Mouse (Mus musculus) urinary bladder, postnatal 4 days (tissue): ENCODE measurements around the gene Cant1.

Experiments
- DNase-seq, 2 experiments: peaks; one replicate each; pipeline ENCODE4 v3.0.0; 2021 to 2022; ENCODE audit warnings: low spot score in 2 of 2

The Cant1 gene

GRCm38 (mm10) chr11:118430291-118430885, 11.5 kb upstream of the Cant1 start:
- no peak for DNase-seq

GRCm38 (mm10) chr11:118428944-118429709, 10.2 kb upstream of the Cant1 start:
- DNase-seq, result no peak

DNA sequence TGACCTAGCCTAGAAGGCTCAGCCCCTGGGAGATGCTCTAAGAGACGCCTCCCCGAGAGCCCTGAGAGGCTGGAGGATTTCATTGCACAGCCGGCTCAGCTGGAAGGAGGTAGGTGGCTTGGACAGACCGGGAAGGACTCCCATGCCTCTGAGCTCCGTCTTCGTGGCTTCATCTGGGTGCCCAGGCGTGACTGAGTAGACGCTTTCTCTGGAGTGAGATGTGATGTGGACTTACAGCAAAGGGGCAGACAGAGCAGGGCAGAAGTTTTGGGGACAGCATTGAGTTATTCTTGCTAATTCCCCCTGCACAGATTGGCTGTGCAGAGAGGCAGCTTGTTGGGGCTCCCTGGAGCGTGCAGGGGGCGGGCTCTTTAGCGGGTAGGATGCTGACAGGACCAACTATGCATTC, 9.6 kb upstream of the Cant1 start:
- DNase-seq, result peak in 1 of 2 experiments; percentile 52

DNA sequence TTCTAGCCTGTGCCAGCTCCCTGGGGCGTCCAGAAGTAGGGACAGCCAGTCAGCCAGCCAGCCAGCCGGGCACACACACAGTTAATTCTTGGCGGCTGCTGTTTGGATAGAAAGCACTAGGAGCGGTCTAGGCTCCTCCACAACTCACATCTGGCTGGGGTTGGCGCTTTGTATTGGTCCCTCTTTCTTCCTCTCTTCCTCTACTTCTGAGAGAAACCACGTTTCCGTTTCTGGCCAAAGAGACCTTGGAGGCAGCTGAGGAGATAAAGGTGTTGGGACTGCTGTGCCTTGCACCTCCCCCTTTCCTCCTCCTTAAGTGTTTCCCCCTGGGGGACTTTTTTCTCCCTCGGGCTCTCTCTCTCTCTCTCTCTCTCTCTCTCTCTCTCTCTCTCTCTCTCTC, 9.1 kb upstream of the Cant1 start, which contains the start of gene C1qtnf1:
C1qtnf1 (plus strand) TSS at position 218 of the 400 bp plus-strand sequence.
- peak in 1 of 2 experiments; percentile 49 for DNase-seq

DNA sequence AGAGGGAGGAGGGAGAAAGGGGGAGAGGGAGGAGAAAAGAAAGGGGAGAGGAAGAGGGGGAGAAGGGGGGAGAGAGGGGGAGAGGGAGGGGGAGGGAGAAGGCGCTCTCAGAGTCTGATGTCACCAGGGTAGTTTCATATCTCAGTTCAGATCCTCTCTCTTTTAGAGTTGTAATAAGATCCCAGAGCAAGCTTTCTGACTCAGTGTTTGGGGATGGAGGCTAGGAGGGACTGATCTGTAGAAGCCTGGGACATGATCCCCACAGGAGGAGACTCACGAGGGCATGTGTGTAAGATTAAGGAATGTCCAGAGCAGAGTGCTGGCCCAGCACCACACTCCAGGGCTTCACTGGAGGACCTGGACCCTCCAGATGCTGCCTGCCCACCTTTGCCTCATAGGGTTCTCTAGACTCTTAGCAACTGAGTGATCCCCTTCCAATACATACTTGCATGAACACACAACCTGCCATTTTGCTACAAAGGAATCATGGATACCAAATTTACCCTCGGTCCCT, 8.4 kb upstream of the Cant1 start:
- no peak for DNase-seq

GRCm38 (mm10) chr11:118426765-118427164, 7.9 kb upstream of the Cant1 start:
- DNase-seq, result no peak

GRCm38 (mm10) chr11:118424621-118425335, 5.9 kb upstream of the Cant1 start:
- DNase-seq, result no peak

DNA sequence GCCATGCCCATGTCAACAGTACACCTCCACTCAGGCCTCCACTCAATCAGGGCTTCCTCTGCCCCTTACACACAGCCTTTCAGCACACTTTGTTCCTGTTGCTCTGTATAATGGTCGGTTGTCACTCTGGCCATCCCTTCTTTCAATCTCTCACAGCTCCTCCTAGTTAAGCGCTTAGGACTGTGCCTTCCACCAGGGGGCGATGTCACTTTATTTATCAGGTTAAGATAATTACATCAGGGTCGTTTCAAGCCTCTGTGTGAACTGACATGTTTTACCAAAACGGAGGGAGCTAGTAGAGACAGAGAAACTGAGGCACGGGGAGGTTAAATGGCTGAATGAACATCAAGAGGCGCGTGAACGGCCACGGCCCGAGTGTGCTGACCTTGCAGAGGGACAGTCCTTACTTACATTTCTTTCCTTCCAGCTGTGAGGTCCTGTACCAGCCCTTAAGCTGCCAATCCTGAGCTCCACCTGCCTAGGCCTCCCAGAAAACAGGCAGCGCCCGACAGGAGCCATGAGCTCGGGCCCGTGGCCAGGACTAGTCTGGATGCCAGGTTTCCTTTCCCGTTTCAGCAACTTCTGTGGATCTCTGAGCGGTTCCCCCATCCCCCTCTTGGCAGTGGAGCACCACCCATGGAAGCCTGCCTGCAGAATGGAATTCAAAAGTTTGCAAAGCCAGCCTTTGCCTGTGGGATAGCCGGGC, 4.5 kb upstream of the Cant1 start:
- peak; percentile 60 to 81 for DNase-seq

GRCm38 (mm10) chr11:118420261-118420660, 1.4 kb upstream of the Cant1 start:
- DNase-seq, result no peak

GRCm38 (mm10) chr11:118418442-118418833, 448 bp downstream of the Cant1 start:
- no peak for DNase-seq

DNA sequence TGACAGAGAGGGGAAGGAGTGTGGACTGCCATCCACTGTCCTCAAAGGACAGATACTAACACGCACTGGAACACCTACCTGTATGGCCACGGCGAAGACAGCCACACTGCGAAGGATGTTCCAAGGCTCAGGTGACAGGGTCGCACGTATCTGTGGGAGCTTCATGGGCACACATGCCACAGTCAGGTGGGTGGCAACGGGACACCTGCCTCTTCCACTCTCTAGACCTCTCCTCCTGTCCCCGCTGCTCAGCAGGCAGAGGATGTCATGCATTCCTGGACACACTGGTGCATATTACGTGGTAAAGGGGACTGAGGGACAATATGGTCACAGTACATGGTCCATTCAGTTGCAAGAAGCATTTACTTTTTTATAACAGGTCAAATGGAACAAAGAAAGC, 1.4 kb downstream of the Cant1 start:
- DNase-seq, result no peak

DNA sequence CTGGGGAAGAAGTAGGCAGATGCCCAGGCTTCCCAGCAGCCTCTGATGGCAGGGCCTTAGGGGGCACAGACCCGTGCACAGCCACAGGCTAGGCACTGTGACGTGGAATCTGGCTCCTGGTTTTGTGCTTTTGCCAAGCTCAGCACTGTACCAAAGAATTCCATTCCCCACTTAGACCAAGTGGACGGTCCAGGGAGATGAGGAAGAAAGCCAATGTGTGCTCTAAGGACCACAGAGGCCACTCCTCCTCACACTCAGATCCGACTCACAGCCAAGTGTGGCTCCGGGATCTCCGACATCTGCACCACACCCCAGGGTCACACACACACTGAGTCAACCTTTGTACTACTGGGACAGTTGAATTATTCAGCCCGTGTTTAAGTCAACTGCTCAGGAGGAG, 2.8 kb downstream of the Cant1 start:
- DNase-seq, result no peak

GRCm38 (mm10) chr11:118415630-118416029, 3.3 kb downstream of the Cant1 start:
- DNase-seq, result no peak

GRCm38 (mm10) chr11:118414270-118414669, 4.6 kb downstream of the Cant1 start:
- no peak for DNase-seq

- no peak for DNase-seq
Measured at GRCm38 (mm10) chr11:118413055-118413454, 5.8 kb downstream of the Cant1 start.

DNA sequence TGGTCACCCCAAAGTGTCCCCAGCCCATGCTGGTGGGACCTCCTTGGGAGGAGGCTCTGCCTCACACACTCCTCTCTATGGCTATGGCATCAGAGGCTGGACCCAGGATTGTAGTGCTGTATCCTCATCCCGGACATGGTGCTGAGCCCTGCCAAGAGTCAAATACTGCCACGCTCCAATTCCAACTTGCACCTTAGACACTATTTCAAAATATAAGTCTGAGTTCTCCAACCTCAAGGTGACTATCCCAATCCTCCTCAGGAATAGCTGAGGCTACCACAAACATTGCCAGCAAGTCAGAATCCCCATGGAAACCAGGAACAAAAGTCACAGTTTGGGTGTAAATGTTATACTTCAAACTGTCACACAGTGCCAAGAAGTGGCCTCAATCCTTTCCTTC, 6.3 kb downstream of the Cant1 start:
- DNase-seq, result no peak

DNA sequence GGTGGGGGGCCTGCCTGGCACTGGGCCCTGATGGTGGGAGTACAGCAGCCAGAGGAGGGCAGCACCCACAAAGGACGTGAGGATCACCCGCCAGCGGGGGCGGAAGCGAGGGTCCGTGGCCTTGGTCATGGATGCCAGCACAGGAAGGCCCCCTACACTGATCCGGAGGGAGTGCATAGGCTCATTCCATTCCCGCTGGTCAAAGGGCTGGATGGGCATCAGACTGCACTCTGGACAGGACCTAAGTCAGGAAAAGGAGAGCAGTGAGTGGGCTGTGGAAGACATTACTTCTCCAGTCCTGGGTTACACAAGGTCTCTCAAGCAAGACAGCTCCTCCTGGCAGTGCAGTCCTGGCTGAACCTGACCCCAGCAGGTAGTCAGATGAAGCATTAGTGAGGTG, 7.6 kb downstream of the Cant1 start:
- no peak for DNase-seq

DNA sequence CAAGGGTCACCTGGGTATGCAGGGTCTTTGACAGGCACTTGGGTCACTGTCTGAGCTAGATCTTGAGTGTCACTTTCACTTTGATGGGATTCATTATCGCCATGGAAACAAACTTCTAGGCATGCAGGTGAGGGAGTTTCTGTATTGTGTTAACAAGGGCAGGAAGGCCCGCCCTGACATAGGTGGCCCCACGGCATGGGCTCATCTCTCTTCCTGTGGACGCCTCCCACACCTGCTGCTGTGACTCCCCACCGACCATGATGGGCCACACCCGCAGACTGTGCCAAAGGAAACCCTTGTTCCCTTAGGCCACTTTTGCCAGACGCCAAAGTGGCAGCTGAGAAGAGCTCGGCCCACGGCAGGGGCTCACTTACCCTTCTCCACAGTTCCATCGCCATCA, 8.4 kb downstream of the Cant1 start:
- no peak for DNase-seq

GRCm38 (mm10) chr11:118410073-118410444, 8.8 kb downstream of the Cant1 start:
- no peak for DNase-seq

GRCm38 (mm10) chr11:118409106-118410072, 9.5 kb downstream of the Cant1 start:
- no peak for DNase-seq
